Mouse (Mus musculus) CH12.LX (cell line): ENCODE data around the gene Pkd2l1. TPM values are rescaled to one million over a fixed set of nuclear protein-coding genes. Genes with fewer than 3 reads are reported as not detected.
"Not testable (repeated sequence)": the region's sequence is repeated elsewhere in the genome, so short reads cannot be mapped to it uniquely, and the experiment has no call there.

Experiments used
- DNase-seq: peaks from one replicate; pipeline ENCODE4 v3.0.0-alpha.2; 2013; ENCODE audit errors: extremely low read depth
- H3K27ac ChIP-seq: 2 replicates; pipeline ENCODE4 v1.5.1; 2012; ENCODE audit warnings: low read depth, mild to moderate bottlenecking, control low read depth, moderate library complexity; ENCODE audit not compliant: insufficient read depth
- H3K27me3 ChIP-seq: replicated peaks from 2 replicates; pipeline ENCODE3; 2012; ENCODE audit warnings: inconsistent platforms
- H3K36me3 ChIP-seq, 2 experiments: replicated peaks in 1 of 2; 2 replicates each; pipeline versions ENCODE3 to v1.6.1; 2012; ENCODE audit warnings: inconsistent platforms in 1 of 2, low read length in 1 of 2, mild to moderate bottlenecking in 1 of 2, mixed read lengths in 1 of 2, moderate library complexity in 1 of 2; ENCODE audit not compliant: control insufficient read depth in 1 of 2, insufficient read depth in 1 of 2
- H3K4me1 ChIP-seq, 2 experiments: 2 replicates each; pipeline ENCODE4 v1.6.1; 2012; ENCODE audit warnings: inconsistent platforms in 1 of 2, moderate library complexity in 1 of 2; ENCODE audit not compliant: insufficient read depth in 2 of 2, control insufficient read depth in 1 of 2
- H3K4me2 ChIP-seq: 2 replicates; pipeline ENCODE4 v1.6.1; 2012; ENCODE audit warnings: low read depth, mild to moderate bottlenecking, control low read depth; ENCODE audit not compliant: poor library complexity, insufficient read depth, severe bottlenecking
- H3K4me3 ChIP-seq, 3 experiments: fragments of 150-350 bp in 1 of 3; sonication (generic) in 1 of 3; replicated peaks in 1 of 3; 2 replicates each; pipeline versions ENCODE3 to v1.5.1; 2011 to 2012; ENCODE audit warnings: low read depth in 2 of 3, low read length in 2 of 3, mild to moderate bottlenecking in 2 of 3, moderate library complexity in 2 of 3, control low read depth in 1 of 3, improper control_type of control experiment in 1 of 3, inconsistent platforms in 1 of 3, mixed read lengths in 1 of 3; ENCODE audit not compliant: poor library complexity in 1 of 3
- H3K79me2 ChIP-seq: replicated peaks from 2 replicates; pipeline ENCODE4 v1.6.1; 2012; ENCODE audit warnings: mild to moderate bottlenecking, moderate library complexity; ENCODE audit not compliant: control insufficient read depth, poor library complexity, insufficient read depth, severe bottlenecking; ENCODE audit errors: extremely low read depth
- H3K9ac ChIP-seq: 2 replicates; pipeline ENCODE4 v1.6.1; 2012; ENCODE audit warnings: low read depth, mild to moderate bottlenecking, control low read depth, moderate library complexity; ENCODE audit not compliant: insufficient read depth
- H3K9me3 ChIP-seq: replicated peaks from 2 replicates; pipeline ENCODE3; 2012; ENCODE audit warnings: low read length, inconsistent platforms, mixed read lengths
- BHLHE40 ChIP-seq: IDR thresholded peaks from 2 replicates; pipeline ENCODE4 v1.6.1; 2011; ENCODE audit warnings: mild to moderate bottlenecking, low read depth, low read length, improper control_type of control experiment
- E2F4 ChIP-seq: IDR thresholded peaks from 2 replicates; pipeline ENCODE4 v1.6.1; 2011; ENCODE audit warnings: low read depth, low read length, improper control_type of control experiment; ENCODE audit not compliant: insufficient replicate concordance
- HCFC1 ChIP-seq: IDR thresholded peaks from 2 replicates; pipeline ENCODE4 v1.6.1; 2012; ENCODE audit warnings: low read depth, mild to moderate bottlenecking, inconsistent platforms, low read length, improper control_type of control experiment
- IRF4 ChIP-seq: IDR thresholded peaks from 2 replicates; pipeline ENCODE4 v1.6.1; 2014; ENCODE audit warnings: low read depth, mild to moderate bottlenecking, inconsistent platforms, low read length, improper control_type of control experiment
- MAFK ChIP-seq: IDR thresholded peaks from 2 replicates; pipeline ENCODE4 v1.6.1; 2011; ENCODE audit warnings: low read length, improper control_type of control experiment; ENCODE audit not compliant: insufficient replicate concordance
- MEF2A ChIP-seq: IDR thresholded peaks from 2 replicates; pipeline ENCODE4 v1.6.1; 2014; ENCODE audit warnings: low read depth, mild to moderate bottlenecking, inconsistent platforms, low read length, improper control_type of control experiment, borderline replicate concordance
- MXI1 ChIP-seq: IDR thresholded peaks from 2 replicates; pipeline ENCODE4 v1.6.1; 2011; ENCODE audit warnings: mild to moderate bottlenecking, low read depth, low read length, improper control_type of control experiment
- PAX5 ChIP-seq: IDR thresholded peaks from 2 replicates; pipeline ENCODE4 v1.6.1; 2012; ENCODE audit warnings: low read length, inconsistent platforms, mixed read lengths
- RAD21 ChIP-seq: IDR thresholded peaks from 2 replicates; pipeline ENCODE4 v1.6.1; 2011; ENCODE audit warnings: low read depth, mild to moderate bottlenecking, low read length, improper control_type of control experiment, moderate library complexity
- RCOR1 ChIP-seq: conservative IDR thresholded peaks from 2 replicates; pipeline ENCODE4 v1.6.1; 2012; ENCODE audit warnings: low read depth, mild to moderate bottlenecking, inconsistent platforms, low read length, improper control_type of control experiment
- SIN3A ChIP-seq: IDR thresholded peaks from 2 replicates; pipeline ENCODE4 v1.6.1; 2012; ENCODE audit warnings: low read length, improper control_type of control experiment, inconsistent platforms
- SMC3 ChIP-seq: IDR thresholded peaks from 2 replicates; pipeline ENCODE4 v1.6.1; 2011; ENCODE audit warnings: low read depth, low read length, improper control_type of control experiment
- TCF12 ChIP-seq: IDR thresholded peaks from 2 replicates; pipeline ENCODE4 v1.6.1; 2014; ENCODE audit warnings: low read depth, mild to moderate bottlenecking, inconsistent platforms, low read length, improper control_type of control experiment
- UBTF ChIP-seq: IDR thresholded peaks from 2 replicates; pipeline ENCODE4 v1.6.1; 2012; ENCODE audit warnings: low read depth, mild to moderate bottlenecking, inconsistent platforms, low read length, improper control_type of control experiment, moderate library complexity
- USF1 ChIP-seq: IDR thresholded peaks from 2 replicates; pipeline ENCODE4 v1.6.1; 2014; ENCODE audit warnings: low read depth, mild to moderate bottlenecking, inconsistent platforms, low read length, improper control_type of control experiment
- USF2 ChIP-seq: conservative IDR thresholded peaks from 2 replicates; pipeline ENCODE4 v1.6.1; 2011; ENCODE audit warnings: low read depth, low read length, improper control_type of control experiment
- ZMIZ1 ChIP-seq: IDR thresholded peaks from 2 replicates; pipeline ENCODE4 v1.6.1; 2012; ENCODE audit warnings: low read depth, mild to moderate bottlenecking, inconsistent platforms, low read length, improper control_type of control experiment
- dilution Hi-C: fragments of 300-500 bp; cut with MboI; formaldehyde crosslinking; loops from 2 replicates; pipeline ENCODE4 v1.14.3; 2020; ENCODE audit warnings: low sequenced_read_pairs; ENCODE audit not compliant: extremely low pct_unique_long_range_greater_than_20kb, extremely low pct_ligation_motif_present
- in situ Hi-C: fragments of 300-500 bp; cut with MboI; formaldehyde crosslinking; loops from 3 replicates; pipeline ENCODE4 v1.14.3; 2019; ENCODE audit warnings: low sequenced_read_pairs, low pct_ligation_motif_present, low pct_unique_long_range_greater_than_20kb, mixed read lengths
- polyA plus RNA-seq: library from polyadenylated mRNA; unstranded; fragments of >175 nt; gene quantifications from 2 replicates; pipeline ENCODE4 v1.2.1, GENCODE M21; 2012; ENCODE audit warnings: low read depth; ENCODE audit not compliant: insufficient read length
- total RNA-seq, 2 experiments: library from RNA; depleted of rRNA; stranded (reverse); fragments of 300-350 nt in 1 of 2; fragments of >200 nt in 1 of 2; gene quantifications; 2 replicates each; pipeline ENCODE4 v1.2.3; 2012 to 2014

Pkd2l1 gene
- total and polyA plus RNA-seq, 3 experiments = 0.04 to 0.07 TPM; not detected in 1

DNA sequence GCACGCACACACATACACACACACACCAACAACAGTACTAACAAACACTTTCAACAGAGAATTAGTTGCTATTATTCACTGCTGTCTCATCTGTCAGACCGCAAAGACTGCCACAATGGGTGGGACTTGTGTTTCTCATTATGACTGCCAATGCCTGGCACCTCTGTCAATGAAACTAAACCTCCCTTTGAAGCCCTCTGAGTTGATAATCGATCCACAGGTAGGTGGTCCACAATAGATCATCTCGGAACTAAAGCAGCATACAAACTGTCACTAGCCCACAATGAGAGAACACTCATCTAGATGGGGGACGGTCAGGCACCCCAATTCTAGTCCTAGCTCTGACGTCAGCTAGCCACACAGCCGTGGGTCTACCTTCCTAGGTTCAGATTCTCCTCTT, 71.1 kb downstream of the Pkd2l1 start:
- Histone ChIP-seq H3K9me3 (no peaks in the 10 kb centered on the region), H3K4me3 (no peak overlapping the region), H3K9ac (no peak overlapping the region), H3K27ac (no peak overlapping the region), H3K36me3 (peaks cover 64 to 83% of the 10 kb centered on the region in 2 experiments), H3K27me3 (no peaks in the 10 kb centered on the region), H3K79me2 (no peaks in the 10 kb centered on the region), H3K4me2 (no peak overlapping the region), H3K4me1 (peaks cover 21 to 33% of the 10 kb centered on the region in 2 experiments)
- TF ChIP-seq USF1 (no peak), BHLHE40 (no peak), TCF12 (no peak), ZMIZ1 (no peak), RCOR1 (no peak), MXI1 (no peak), RAD21 (no peak), E2F4 (no peak), HCFC1 (no peak), IRF4 (no peak), SIN3A (no peak), SMC3 (no peak), MAFK (no peak), UBTF (no peak), USF2 (no peak), PAX5 (no peak), MEF2A (no peak)
- in situ Hi-C loops (no loop called here), dilution Hi-C loops (no loop called here)
- DNase-seq = no peak

DNA sequence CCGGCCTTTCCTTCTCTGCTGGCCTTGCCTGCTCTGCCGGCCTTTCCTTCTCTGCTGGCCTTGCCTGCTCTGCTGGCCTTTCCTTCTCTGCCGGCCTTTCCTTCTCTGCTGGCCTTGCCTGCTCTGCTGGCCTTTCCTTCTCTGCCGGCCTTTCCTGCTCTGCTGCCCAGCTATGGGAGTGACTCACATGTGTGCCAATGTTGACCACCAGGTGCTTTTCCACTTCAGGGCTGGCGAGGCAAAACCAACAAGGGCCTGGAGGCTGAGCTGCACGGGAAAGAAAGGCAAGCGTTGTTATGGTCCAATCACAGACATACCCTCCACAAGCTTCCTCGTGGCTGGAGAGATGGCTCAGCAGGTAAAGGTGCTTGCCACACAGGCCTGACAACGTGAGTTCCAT, 71.6 kb downstream of the Pkd2l1 start:
- H3K79me2 ChIP-seq, in situ Hi-C loops, H3K9me3 ChIP-seq, H3K4me2 ChIP-seq, H3K9ac ChIP-seq, H3K4me3 ChIP-seq, dilution Hi-C loops, H3K27ac ChIP-seq, H3K27me3 ChIP-seq, DNase-seq: not testable (repeated sequence)
- Histone ChIP-seq H3K4me1 (peaks cover 24 to 37% of the 10 kb centered on the region in 2 experiments), H3K36me3 (peaks cover 63 to 84% of the 10 kb centered on the region in 2 experiments)
